Mouse (Mus musculus): ENCODE measurements at regions not wholly inside any gene's neighbourhood (a gene's known extent, or its start where the extent isn't known, plus 50 kb on each side); places are given as distances from the start of the nearest gene placed in this dataset.

- intact Hi-C loops (cut with DNase I): no loop called here
- peak; percentile 0 to 2 for DNase-seq (ENCODE audit: low spot score in 2 of 2)
Measured at GRCm38 (mm10) chrX:127871412-127871811, 135.1 kb upstream of the Cldn34c4 start.

- DNase-seq (ENCODE audit: low spot score in 2 of 2): no peak
- intact Hi-C loops (cut with DNase I): no loop called here
Measured at GRCm38 (mm10) chrX:127844018-127844417, 107.7 kb upstream of the Cldn34c4 start.

Measured in left cerebral cortex, postnatal 14 days (tissue).